Mouse (Mus musculus): ENCODE measurements around the gene Tdrd5. TPM values are rescaled to one million over a fixed set of nuclear protein-coding genes. Genes with fewer than 3 reads are reported as not detected.

The Tdrd5 gene
- total and polyA plus RNA-seq, 3 experiments: not detected

GRCm38 (mm10) chr1:156323126-156323525 is 19.7 kb upstream of the Tdrd5 start:
- no peaks in the 10 kb centered on the region for H3K9me3 ChIP-seq (replicated peaks; ENCODE audit: low read length)
- no peaks in the 10 kb centered on the region for H3K36me3 ChIP-seq (replicated peaks in 1 of 2; ENCODE audit: control insufficient read depth in 1 of 2, insufficient read depth in 1 of 2, low read length in 1 of 2)
- H3K9ac ChIP-seq (ENCODE audit: insufficient read depth, low read depth): no peak overlapping the region
- H3K27ac ChIP-seq (ENCODE audit: insufficient read depth, low read depth): no peak overlapping the region
- no peaks in the 10 kb centered on the region for H3K27me3 ChIP-seq (replicated peaks)
- DNase-seq (ENCODE audit: extremely low read depth): no peak
- in situ Hi-C loops (cut with MboI; ENCODE audit: low pct_ligation_motif_present, low pct_unique_long_range_greater_than_20kb, low sequenced_read_pairs): no loop called here
- no peak for TF ChIP-seq USF1 (IDR thresholded peaks at IDR 0.05; ENCODE audit: low read depth, low read length)
- no peak for TF ChIP-seq MEF2A (IDR thresholded peaks at IDR 0.05; ENCODE audit: borderline replicate concordance, low read depth, low read length)
- TF ChIP-seq JUN (IDR thresholded peaks at IDR 0.05; ENCODE audit: insufficient read depth, low read depth, low read length): no peak
- no peak for TF ChIP-seq MAZ (IDR thresholded peaks at IDR 0.05; ENCODE audit: low read depth, low read length)
- TF ChIP-seq ETS1 (conservative IDR thresholded peaks at IDR 0.05; ENCODE audit: low read depth, low read length): no peak
- no peak for TF ChIP-seq ZKSCAN1 (IDR thresholded peaks at IDR 0.05; ENCODE audit: borderline replicate concordance, low read depth, low read length)
- TF ChIP-seq KAT2A (IDR thresholded peaks at IDR 0.05; ENCODE audit: insufficient replicate concordance, low read length): no peak
- TF ChIP-seq ELF1 (IDR thresholded peaks at IDR 0.05; ENCODE audit: low read depth, low read length): no peak
- no peak for TF ChIP-seq USF2 (conservative IDR thresholded peaks at IDR 0.05; ENCODE audit: low read depth, low read length)
- no peak for TF ChIP-seq RAD21 (IDR thresholded peaks at IDR 0.05; ENCODE audit: low read depth, low read length)
- TF ChIP-seq CHD1 (IDR thresholded peaks at IDR 0.05; ENCODE audit: low read depth, low read length): no peak
- TF ChIP-seq MYC (IDR thresholded peaks at IDR 0.05; ENCODE audit: low read depth, low read length): no peak
- TF ChIP-seq POLR2A (IDR thresholded peaks at IDR 0.05; ENCODE audit: low read depth, low read length): no peak
- no peak for TF ChIP-seq MAX (IDR thresholded peaks at IDR 0.05; ENCODE audit: low read length)
- no peak for TF ChIP-seq GABPA (IDR thresholded peaks at IDR 0.05; ENCODE audit: insufficient replicate concordance, low read depth, low read length)
- TF ChIP-seq ZMIZ1 (IDR thresholded peaks at IDR 0.05; ENCODE audit: low read depth, low read length): no peak
- no peak for TF ChIP-seq NRF1 (IDR thresholded peaks at IDR 0.05; ENCODE audit: low read depth, low read length)
- no peak overlapping the region for H3K4me3 ChIP-seq (replicated peaks in 1 of 3; ENCODE audit: low read depth in 2 of 3, low read length in 2 of 3, poor library complexity in 1 of 3)
- no peak overlapping the region for H3K4me2 ChIP-seq (ENCODE audit: insufficient read depth, low read depth, poor library complexity, severe bottlenecking)
- no peaks in the 10 kb centered on the region for H3K79me2 ChIP-seq (replicated peaks; ENCODE audit: control insufficient read depth, extremely low read depth, insufficient read depth, poor library complexity, severe bottlenecking)
- dilution Hi-C loops (cut with MboI; ENCODE audit: extremely low pct_ligation_motif_present, extremely low pct_unique_long_range_greater_than_20kb, low sequenced_read_pairs): no loop called here
- no peaks in the 10 kb centered on the region for H3K4me1 ChIP-seq (ENCODE audit: control insufficient read depth in 1 of 2, insufficient read depth in 2 of 2)

- Histone ChIP-seq H3K9me3 (replicated peaks; ENCODE audit: low read length) (no peaks in the 10 kb centered on the region), H3K4me1 (ENCODE audit: control insufficient read depth in 1 of 2, insufficient read depth in 2 of 2) (peaks cover 0 to 4% of the 10 kb centered on the region in 2 experiments; a peak in 1 of 4 replicates), H3K9ac (ENCODE audit: insufficient read depth, low read depth) (no peak within 1 kb of the TSS), H3K4me3 (replicated peaks in 1 of 3; ENCODE audit: low read depth in 2 of 3, low read length in 2 of 3, poor library complexity in 1 of 3) (no peak within 1 kb of the TSS), H3K79me2 (replicated peaks; ENCODE audit: control insufficient read depth, extremely low read depth, insufficient read depth, poor library complexity, severe bottlenecking) (no peaks in the 10 kb centered on the region), H3K27ac (ENCODE audit: insufficient read depth, low read depth) (no peak within 1 kb of the TSS), H3K27me3 (replicated peaks) (no peaks in the 10 kb centered on the region), H3K36me3 (replicated peaks in 1 of 2; ENCODE audit: control insufficient read depth in 1 of 2, insufficient read depth in 1 of 2, low read length in 1 of 2) (no peaks in the 10 kb centered on the region), H3K4me2 (ENCODE audit: insufficient read depth, low read depth, poor library complexity, severe bottlenecking) (0 out of 2 replicates have a peak within 1 kb of the TSS, but pooled peaks have one; percentile 7)
- in situ Hi-C loops (cut with MboI; ENCODE audit: low pct_ligation_motif_present, low pct_unique_long_range_greater_than_20kb, low sequenced_read_pairs): no loop called here
- dilution Hi-C loops (cut with MboI; ENCODE audit: extremely low pct_ligation_motif_present, extremely low pct_unique_long_range_greater_than_20kb, low sequenced_read_pairs): no loop called here
- DNase-seq (ENCODE audit: extremely low read depth): no peak
- no peak for TF ChIP-seq USF2 (conservative IDR thresholded peaks at IDR 0.05; ENCODE audit: low read depth, low read length)
These were observed 7.2 kb upstream of the Tdrd5 start, which contains the start of gene Nphs2 for GRCm38 (mm10) chr1:156310630-156311029. Gene Nphs2, plus strand, starts transcription at chr1:156310727.

Data from CH12.LX (cell line).